Mouse (Mus musculus) left cerebral cortex, adult 18-20 months (tissue): ENCODE results near the gene Arhgap44. TPM values are rescaled to one million over a fixed set of nuclear protein-coding genes. Genes with fewer than 3 reads are reported as not detected.

Experiments
- DNase-seq, 2 experiments: peaks; one replicate each; pipeline ENCODE4 v3.0.0; 2021 to 2022; ENCODE audit warnings: low spot score in 2 of 2, mixed read lengths in 1 of 2
- microRNA-seq, 2 experiments: library from miRNA; unstranded; fragments of <30 nt; microRNA quantifications; one replicate each; pipeline ENCODE4 v1.2.0; 2021
- total RNA-seq, 2 experiments: library from RNA; stranded (reverse); gene quantifications; 2 replicates each; pipeline ENCODE4 v1.2.3; 2021

Gene Arhgap44
- total RNA-seq, 2 experiments from 2014 or later, result 139 to 154 TPM

DNA sequence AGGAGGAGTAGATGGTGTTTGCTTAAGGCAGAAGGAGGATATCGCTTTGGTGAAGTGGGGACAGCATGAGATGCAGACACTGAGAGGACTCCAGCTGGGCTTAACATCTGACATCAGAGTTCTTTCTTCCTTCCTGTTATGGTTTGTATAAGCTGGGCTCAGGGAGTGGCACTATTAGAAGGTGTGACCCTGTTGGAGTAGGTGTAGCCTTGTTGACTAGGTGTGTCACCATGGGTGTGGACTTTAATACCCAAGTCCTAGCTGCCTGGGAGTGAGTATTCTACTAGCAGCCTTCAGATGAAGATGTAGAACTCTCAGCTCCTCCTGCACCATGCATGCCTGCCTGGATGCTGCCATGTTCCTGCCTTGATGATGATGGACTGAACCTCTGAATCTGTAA lies 146.0 kb downstream of the Arhgap44 start:
- no peak for DNase-seq

DNA sequence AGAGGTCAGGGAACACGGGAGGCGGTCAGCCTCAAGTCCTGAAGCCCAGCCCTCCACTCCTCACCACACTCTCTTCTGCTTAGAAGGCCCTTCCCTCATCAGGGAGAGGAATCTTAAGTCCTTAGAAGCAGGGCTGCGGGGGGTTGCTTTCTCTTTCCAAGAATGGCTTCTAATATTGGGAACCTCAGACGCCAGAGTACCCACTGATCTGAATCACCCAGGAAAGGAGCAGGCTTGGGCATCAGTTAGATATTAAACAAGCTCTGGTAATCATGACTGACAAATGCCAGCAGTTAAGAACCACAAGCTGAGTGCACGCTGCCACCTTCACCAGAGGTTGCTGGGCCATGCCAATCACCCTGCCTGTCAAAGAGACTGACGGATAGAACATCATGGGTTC lies 148.9 kb downstream of the Arhgap44 start:
- no peak for DNase-seq

DNA sequence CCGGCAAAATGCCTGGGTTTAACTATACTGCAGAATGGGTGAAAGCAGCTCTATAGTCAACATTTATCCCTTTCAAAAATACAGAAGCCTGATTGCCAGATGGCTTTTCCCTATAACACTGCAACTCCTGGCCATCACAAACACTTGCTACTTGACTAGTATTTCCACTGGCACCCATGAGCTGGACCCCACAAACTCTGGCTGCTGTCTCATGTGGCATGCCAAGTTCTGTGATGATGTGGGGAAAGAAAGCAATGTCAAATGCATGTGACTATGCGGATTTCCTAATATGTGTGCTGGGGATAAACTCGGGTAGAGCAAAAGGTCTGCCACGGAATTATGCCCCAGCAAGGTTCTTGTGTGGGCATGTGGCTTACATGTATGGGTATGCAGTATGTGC lies 156.7 kb downstream of the Arhgap44 start:
- no peak for DNase-seq

DNA sequence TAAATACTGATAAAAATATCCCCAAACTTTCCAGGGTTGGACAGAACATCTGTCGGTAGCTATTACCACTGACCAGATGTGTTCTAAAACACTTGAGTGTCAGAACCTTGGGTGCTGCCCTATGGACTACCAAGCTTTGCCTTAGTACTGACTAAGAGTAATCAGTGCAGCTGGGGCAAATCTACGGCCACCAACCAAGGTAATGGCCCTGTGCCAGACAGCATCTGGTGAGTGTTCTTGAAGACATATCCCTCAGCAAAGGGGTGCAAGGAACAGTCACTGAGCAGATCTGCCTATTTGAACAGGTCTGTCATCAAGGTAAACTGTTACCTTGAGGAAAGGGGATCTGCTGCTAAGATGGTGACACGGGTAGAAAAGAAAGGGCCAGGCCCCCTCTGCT lies 157.9 kb downstream of the Arhgap44 start:
- DNase-seq, result no peak

DNA sequence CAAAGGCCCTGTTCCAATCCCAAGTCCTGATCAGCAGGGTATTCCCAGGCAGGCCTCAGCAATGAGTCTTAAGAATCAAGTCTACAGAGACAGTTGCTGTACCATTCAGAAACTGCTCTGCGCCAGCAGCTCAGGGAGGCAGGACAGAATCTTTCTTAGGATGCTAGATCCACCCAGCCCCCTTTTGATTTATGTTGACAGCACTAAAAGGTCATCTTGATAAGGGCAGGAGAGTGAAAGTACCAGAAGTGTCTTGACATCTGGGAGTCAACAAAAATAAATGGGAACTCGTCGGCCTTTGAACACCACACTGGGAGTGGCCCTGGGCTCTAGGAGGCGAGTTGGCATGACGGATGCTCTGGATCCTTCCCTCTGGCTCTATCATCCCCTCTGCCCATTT lies 159.2 kb downstream of the Arhgap44 start:
- DNase-seq, result no peak

DNA sequence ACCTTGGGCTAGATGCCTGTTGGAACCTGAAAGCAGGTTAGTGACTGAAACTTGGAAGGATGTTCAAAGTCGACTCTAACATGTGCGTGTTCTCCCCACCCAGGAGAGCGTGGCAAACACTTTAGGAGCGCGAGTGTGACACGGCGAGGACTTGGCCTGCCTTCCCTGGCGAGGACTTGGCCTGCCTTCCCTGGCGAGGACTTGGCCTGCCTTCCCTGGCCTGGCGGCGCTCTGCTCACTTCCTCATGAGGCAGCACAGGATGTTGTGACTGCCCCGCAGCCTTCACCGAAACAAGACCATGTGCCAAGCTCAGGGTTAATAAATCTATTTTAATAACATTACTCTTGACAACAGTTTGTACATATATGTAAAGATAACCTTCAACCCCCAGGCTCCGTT lies 161.0 kb downstream of the Arhgap44 start:
- DNase-seq, result no peak

DNA sequence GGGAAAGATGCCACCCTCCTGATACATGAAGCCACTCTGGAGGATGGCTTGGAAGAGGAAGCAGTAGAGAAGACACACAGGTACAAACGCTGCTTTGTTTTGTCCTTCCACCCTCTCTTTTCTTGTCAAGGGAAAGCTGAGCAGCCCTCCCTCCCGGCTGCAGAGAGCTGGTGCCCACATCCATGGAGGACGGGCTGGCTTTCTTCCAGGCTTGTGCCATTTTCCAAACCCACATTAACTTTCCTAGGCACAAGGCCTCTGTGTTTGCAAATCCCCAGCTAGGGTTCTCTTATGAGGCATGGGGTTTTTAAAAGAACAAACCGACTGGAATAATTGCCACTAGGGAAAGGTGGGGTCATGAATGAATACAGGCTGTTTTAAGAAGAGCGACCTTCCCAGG lies 163.1 kb downstream of the Arhgap44 start:
- peak; percentile 52 to 62 for DNase-seq

DNA sequence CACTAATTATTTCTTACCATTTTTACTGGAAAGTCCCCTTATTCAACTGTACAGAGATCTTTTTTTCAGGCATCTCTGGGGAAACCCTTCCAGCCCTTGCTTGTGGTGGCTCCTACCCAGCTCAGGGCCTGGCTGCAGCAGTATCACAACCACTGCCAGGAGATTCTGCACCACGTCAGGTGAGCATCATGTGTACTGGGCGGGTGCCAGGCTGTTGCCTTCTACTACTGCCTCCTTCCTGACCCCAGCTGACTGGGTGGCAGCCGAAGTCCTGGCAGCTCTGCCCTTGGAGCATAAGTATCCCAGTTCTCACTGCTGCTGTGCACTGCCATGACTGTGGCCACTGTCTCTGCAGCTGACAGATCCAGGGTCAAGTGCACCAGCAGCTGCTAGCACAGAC lies 164.3 kb downstream of the Arhgap44 start:
- no peak for DNase-seq

DNA sequence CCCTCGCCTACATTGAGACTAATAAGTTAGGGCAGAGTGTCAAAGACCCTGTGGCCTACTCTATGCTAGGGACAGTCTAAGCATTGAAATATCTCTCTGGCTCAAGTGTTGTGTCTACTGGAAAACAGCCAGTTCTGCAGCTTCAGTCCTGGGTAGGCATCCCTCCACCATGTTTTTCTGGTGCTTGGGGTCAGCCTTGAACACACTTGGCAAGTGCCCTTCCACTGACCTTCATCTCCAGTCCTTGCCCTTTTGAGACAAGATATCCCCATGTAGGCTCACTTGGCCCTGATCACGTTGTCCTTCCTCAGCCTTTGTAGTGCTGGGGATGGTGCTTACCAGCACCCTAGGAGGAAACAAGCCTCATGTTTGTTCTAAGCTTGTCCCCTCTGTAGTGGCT lies 174.2 kb downstream of the Arhgap44 start:
- DNase-seq, result no peak

DNA sequence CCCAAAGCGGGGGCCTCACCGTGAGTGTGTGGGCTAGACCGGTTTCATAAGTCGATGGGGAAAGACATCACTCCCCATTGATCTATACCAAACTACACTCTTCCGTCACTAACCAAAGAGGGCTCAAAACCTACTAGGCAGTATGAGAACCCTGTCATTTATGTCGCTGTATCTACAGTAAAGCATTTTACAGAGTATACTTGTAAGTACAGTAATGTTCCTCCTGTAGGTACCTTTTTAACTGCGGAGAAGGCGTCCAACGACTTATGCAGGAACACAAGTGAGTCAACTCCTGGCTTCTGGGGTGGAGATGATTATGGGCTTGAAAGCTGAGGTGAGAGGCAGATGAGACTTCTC lies 183.3 kb downstream of the Arhgap44 start:
- DNase-seq, result no peak

DNA sequence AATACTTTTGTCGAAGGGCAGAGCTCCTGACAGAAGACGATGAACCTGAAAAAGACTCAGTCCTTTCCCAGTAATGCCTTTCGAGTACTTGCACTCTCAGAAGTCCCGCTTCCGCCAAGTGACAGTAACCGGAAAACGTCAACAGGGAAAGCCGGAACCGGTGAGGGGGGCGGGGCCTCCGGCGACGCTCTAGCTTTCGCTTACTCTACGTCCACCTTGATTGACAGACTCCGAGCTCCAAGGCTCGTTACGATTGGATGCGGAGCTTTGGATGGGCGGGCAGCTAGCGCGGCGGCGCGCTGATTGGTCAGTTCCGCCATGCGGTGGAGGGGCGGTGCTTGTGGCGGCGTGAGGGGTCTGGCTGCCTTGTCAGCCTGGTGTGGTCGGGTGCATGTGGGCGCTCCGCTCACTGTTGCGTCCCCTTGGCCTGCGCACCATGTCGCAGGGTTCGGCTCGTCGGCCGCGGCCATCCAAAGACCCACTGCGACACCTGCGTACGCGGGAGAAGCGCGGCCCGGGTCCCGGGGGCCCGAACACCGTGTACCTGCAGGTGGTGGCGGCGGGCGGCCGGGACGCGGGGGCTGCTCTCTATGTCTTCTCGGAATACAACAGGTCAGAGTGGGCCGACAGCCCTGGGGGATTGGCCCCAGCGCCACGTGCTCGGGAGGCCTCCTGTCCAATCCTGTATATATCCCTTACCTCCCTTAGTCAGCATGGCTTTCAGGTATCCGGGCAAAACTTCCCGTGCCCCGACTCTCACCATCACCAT lies 183.9 kb downstream of the Arhgap44 start, which contains the start of gene Elac2:
TSS of gene Elac2 (plus strand) at position 319 of the 769 bp plus-strand sequence.
- peak; percentile 96 to 98 for DNase-seq

DNA sequence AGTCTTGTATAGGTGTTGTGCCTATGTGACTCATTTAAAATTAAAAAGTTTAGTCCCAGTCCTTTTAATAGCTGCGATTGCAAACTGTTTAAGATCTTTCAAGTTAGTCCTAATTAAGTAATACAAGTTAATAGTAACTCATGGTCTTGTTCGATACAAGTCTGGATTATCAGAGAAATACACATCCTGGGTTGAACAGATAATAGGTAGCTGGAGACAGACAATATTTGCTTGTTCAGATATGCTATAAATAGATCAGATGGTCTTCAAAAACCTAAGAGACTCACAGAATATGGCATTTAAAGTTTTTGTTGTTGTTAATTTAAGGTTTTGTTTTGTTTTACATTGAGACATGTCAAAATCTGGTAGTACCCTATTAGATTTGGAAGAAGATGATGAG lies 190.3 kb downstream of the Arhgap44 start:
- no peak for DNase-seq

DNA sequence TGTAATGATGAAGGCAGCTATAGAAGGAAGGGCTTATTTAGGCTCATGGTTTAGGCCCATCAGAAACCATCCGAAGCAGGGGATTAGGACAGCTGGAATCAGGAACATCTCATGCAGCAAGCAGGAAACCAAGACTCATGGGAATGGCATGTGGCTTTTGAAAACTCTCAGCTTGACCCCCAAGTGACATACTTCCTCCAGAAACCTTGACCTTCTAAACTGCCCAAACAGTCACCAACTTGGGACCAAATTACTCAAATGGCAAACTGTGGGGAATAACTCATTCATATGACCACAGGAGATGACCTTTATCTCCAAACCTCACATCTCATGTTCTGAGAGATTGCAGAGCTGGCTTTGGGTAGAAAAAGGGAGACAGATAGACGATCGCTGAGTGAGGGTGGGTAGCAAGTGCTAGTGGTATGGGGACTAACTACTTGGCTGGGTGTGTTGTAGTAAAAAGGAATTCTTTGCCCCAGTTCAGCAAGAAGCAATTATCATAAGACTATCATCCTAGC lies 191.2 kb downstream of the Arhgap44 start:
- DNase-seq, result no peak

DNA sequence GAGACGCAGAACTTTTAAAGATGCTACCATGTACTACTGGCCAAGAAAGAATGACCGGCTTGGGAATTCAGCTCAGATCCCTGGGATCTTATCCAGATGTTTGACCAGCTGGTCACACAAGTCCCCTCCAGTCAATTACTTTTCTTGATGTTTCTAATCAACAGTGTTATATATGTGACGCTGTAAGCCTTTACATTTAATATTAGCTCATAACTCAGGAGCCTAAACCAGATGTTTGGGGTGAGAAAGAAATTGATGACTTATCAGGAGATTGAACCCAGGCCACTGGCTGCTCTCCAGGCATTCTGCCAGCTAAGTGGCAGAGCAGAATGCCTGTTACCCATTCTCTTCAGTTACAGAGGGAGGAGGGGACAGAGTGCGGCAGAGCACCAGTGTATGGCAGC lies 193.8 kb downstream of the Arhgap44 start:
- no peak for DNase-seq

DNA sequence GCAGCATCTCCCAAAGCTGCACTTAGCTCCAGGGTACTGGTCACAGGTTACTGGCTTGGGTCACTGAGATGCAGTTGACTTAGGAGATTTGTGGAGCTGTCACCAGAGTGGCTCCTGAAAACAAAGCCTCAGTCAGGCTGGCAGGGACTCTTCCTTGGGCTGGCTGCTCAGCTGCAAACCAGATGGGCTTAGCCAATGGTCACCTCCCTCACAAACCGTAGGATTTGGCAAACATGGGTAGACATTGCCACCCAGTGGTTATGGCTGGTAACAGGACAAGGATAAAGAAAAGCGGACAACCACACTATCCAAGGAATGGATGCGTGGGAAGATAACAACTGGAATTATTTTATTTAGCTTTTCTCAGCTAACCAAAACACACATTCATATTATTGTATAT lies 194.3 kb downstream of the Arhgap44 start:
- peak; percentile 82 for DNase-seq

DNA sequence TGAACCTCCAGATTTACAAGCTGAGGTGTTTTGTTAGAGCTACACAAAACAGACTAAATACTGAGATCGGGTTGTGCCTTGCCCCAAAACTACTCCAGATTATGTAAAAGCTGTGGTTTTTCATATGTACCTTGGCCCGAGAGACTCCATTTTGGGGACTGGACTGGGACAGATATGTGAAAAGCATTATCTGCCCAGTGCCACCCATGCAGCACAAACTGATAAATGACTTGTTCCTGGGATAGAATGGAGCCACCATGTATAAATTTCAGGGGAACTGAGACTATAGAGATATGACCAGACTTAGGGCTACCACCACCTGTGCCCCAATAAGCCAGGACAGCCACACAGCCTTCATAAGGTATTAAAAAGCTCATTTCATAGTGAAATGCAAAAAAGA lies 200.1 kb downstream of the Arhgap44 start:
- DNase-seq, result no peak

DNA sequence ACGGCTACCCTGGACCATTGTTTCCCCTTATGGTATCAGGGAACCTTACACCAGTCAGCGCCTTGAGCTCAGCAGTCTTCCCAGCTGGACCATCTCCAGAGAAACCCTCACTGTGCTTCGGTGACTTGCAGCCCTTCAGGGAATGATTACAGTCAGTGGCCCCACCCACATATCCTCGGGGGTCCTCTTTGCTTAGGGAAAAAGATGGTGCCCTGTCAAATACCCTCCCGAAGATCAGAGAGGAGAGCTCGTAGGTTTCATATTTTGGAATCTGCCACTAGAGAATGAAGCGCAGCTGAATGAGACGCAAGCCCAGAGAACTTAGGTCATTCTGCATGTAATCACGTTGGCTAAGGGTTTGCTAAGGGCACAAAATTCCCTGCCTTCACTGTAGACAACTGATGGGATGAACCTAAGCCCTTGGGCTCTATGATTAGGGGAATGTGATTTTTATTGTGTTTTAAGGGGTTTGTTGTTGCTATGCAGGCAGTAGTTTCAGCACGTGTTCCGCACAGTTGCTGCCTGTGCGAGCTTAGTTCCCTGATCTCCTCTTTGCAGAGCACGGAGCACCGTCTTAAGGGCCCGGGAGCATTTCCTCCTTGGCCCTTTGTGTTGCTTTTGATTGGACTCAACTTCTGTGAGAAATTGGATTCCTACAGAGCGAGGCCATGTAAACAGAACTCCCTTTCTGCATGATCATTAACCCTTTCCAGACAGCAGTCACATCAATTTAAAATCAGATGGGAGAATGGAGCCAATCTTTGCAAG lies 205.6 kb downstream of the Arhgap44 start:
- DNase-seq, result no peak

Small RNA genes within 50 kb of the gene (microRNA-seq; reads per million reads assigned to microRNA genes)
- 0 reads per million in 2 experiments for gene Gm25991

Other genes with a start within 250 kb of the Arhgap44 start
- gene Elac2, start 183.9 kb downstream of the Arhgap44 start, total RNA-seq, result 10 to 100 TPM; 25.6 to 29.4 TPM
- 1 to 10 TPM; 2.5 TPM for gene 1700086D15Rik, start 3.1 kb downstream of the Arhgap44 start, total RNA-seq
- 1 to 10 TPM in 1 of 2 experiments, under 1 TPM in 1; 0.49 to 1.0 TPM for gene Myocd, start 107.0 kb upstream of the Arhgap44 start, total RNA-seq